Mouse (Mus musculus) G1E (cell line): ENCODE data around the gene Tfpi.

Experiments used
- GATA1 ChIP-seq: IDR thresholded peaks from 2 replicates; pipeline ENCODE4 v1.6.1; 2012; ENCODE audit warnings: borderline replicate concordance, low read length, inconsistent platforms, mixed read lengths
- TAL1 ChIP-seq: conservative IDR thresholded peaks from 2 replicates; pipeline ENCODE4 v1.6.1; 2012; ENCODE audit warnings: low read depth, low read length, inconsistent platforms, mixed read lengths

GRCm38 (mm10) chr2:84523994-84524393 is 47.4 kb upstream of the Tfpi start:
- TF ChIP-seq GATA1: no peak
- TF ChIP-seq TAL1: no peak
